Mouse (Mus musculus) liver, adult 2 months (tissue): Measurements from ENCODE around the gene Mrpl23.

Source experiments
- CTCF ChIP-seq: fragments of 200-500 bp; IDR thresholded peaks from 2 replicates; pipeline ENCODE4 v1.5.1; 2011; ENCODE audit warnings: low read depth, low read length, control low read depth
- POLR2A ChIP-seq: fragments of 200-500 bp; IDR thresholded peaks from 2 replicates; pipeline ENCODE4 v1.6.1; 2011; ENCODE audit warnings: low read length, control low read depth; ENCODE audit not compliant: insufficient read depth; ENCODE audit errors: extremely low read depth

DNA sequence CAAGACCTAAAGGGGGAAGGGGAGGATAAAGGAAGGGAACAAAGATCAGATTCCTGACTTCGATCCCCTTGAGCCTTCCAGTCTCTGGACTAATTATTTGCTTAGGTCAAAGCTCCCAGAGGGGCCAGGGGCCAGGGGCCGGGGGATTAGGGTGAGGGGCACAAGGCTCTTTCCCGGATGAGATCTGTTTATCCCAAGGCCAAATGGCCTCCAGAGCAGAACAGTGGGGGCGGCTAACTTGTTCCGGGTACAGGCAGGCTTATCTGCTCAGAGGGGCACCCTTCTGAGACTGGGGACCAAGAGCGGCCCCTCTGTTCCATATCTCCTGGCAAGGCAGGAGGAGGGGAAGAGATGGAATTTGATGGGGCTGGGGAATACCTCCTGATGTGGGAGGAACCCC, 25.2 kb downstream of the Mrpl23 start:
- no peak for TF ChIP-seq CTCF
- TF ChIP-seq POLR2A: no peak
